Mouse (Mus musculus) hindbrain, embryonic 11.5 days (tissue): ENCODE results near the gene Tmem167b. TPM values are rescaled to one million over a fixed set of nuclear protein-coding genes. Genes with fewer than 3 reads are reported as not detected.

Source experiments
- ATAC-seq: fragments of 200-750 bp; cut with Nextera tagmentation; 2 replicates; pipeline ENCODE4 v1.8.0; 2017; ENCODE audit warnings: mild to moderate bottlenecking, moderate TSS enrichment, moderate library complexity; ENCODE audit not compliant: low FRiP score
- DNase-seq: peaks from one replicate; pipeline ENCODE4 v3.0.0-alpha.2; 2015; ENCODE audit warnings: low spot score
- H3K27ac ChIP-seq: fragments of 300-500 bp; sonication (generic); 2 replicates; pipeline ENCODE4 v1.5.1; 2014; ENCODE audit warnings: mild to moderate bottlenecking, low read depth, low read length
- H3K27me3 ChIP-seq: fragments of 300-500 bp; sonication (generic); 2 replicates; pipeline ENCODE4 v1.6.1; 2014; ENCODE audit warnings: mild to moderate bottlenecking, low read length, moderate library complexity, mixed read lengths; ENCODE audit not compliant: control insufficient read depth, insufficient read depth
- H3K36me3 ChIP-seq: fragments of 300-500 bp; sonication (generic); 2 replicates; pipeline ENCODE4 v1.6.1; 2014; ENCODE audit warnings: mild to moderate bottlenecking, low read length, moderate library complexity, mixed read lengths; ENCODE audit not compliant: control insufficient read depth, insufficient read depth
- H3K4me1 ChIP-seq: fragments of 300-500 bp; sonication (generic); replicated peaks from 2 replicates; pipeline ENCODE4 v1.6.1; 2014; ENCODE audit warnings: low read length, mixed read lengths; ENCODE audit not compliant: control insufficient read depth, insufficient read depth
- H3K4me2 ChIP-seq: fragments of 300-500 bp; sonication (generic); replicated peaks from 2 replicates; pipeline ENCODE4 v1.6.1; 2014; ENCODE audit warnings: mild to moderate bottlenecking, low read depth, low read length
- H3K4me3 ChIP-seq: fragments of 300-500 bp; sonication (generic); 2 replicates; pipeline ENCODE4 v1.5.1; 2014; ENCODE audit warnings: low read depth, low read length
- H3K9ac ChIP-seq: fragments of 300-500 bp; sonication (generic); 2 replicates; pipeline ENCODE4 v1.6.1; 2014; ENCODE audit warnings: low read depth, low read length
- H3K9me3 ChIP-seq: fragments of 300-500 bp; sonication (generic); 2 replicates; pipeline ENCODE4 v1.6.1; 2016; ENCODE audit warnings: low read length; ENCODE audit not compliant: control insufficient read depth
- WGBS: fragments of 180-500 bp; shearing (Covaris S2); extraction: QIAGEN DNeasy Blood & Tissue Kit; methylation state at CpG from one replicate; pipeline ENCODE4 v1.1.7; 2014; 5-methylcytosine and 5-hydroxymethylcytosine counted together
- polyA plus RNA-seq: library from polyadenylated mRNA; unstranded; fragments of >200 nt; fragmentation: Nextera tagmentation; extraction: Ambion mirVana; gene quantifications from 2 replicates; pipeline ENCODE4 v1.2.1, GENCODE M21; 2014

Tmem167b gene
- polyA plus RNA-seq, 1 experiment from 2014 or later: 54.0 TPM

DNA sequence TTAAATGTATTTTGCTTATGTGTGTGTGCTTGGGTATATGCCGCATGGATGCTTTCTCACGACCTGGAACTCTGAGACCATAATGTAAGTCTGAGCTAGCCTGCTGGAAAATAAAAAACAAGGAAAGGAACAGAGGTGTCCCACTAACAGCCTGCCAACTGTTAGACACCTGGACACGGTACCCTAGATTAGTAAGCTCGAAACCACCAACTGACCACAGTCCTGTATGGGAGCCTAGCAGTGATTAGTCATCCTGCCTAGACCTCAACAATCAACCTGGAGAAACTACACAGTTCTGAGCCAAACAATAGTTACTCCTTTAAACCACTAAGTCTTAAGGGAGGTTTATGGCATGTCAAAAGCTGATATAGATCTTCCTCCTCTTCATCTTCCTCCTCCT is 38.9 kb downstream of the Tmem167b start:
- Histone ChIP-seq H3K4me1 (no peaks in the 10 kb centered on the region), H3K27ac (no peak overlapping the region), H3K27me3 (no peaks in the 10 kb centered on the region), H3K4me2 (no peak overlapping the region), H3K36me3 (no peaks in the 10 kb centered on the region), H3K9me3 (no peaks in the 10 kb centered on the region), H3K9ac (no peak overlapping the region), H3K4me3 (no peak overlapping the region)
- DNase-seq: no peak
- WGBS: 94% methylated on average over 4 of the region's 4 CpGs
- ATAC-seq: no peak

GRCm38 (mm10) chr3:108518276-108518675 is 44.0 kb downstream of the Tmem167b start:
- H3K27ac ChIP-seq: no peak overlapping the region
- H3K27me3 ChIP-seq: no peaks in the 10 kb centered on the region
- H3K9ac ChIP-seq: no peak overlapping the region
- WGBS: 63% methylated on average over 4 of the region's 4 CpGs
- no peaks in the 10 kb centered on the region for H3K4me1 ChIP-seq
- no peaks in the 10 kb centered on the region for H3K9me3 ChIP-seq
- H3K4me3 ChIP-seq: no peak overlapping the region
- ATAC-seq (no peak), DNase-seq (no peak)
- H3K36me3 ChIP-seq: no peaks in the 10 kb centered on the region
- no peak overlapping the region for H3K4me2 ChIP-seq

DNA sequence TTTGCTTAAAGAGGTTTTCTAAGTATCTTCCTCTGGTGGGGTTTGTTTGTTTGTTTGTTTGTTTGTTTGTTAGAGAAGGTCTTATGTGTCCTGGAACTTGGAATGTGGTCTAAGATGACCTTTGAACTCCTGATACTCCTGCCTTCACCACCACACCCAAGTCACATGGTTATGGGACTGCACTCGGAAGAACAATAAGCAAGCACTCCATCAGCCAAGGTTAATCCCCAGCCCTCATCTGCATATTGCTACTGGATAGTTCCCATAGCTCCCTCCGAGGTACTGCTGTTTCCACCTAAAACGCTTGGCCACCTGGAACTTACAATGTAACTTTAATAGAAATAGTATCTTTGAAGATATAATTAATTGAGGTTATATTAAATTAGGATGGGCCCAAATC is 48.8 kb downstream of the Tmem167b start:
- DNase-seq (no peak), ATAC-seq (no peak)
- Histone ChIP-seq H3K36me3 (no peaks in the 10 kb centered on the region), H3K27me3 (no peaks in the 10 kb centered on the region), H3K4me3 (no peak overlapping the region), H3K9ac (no peak overlapping the region), H3K9me3 (no peaks in the 10 kb centered on the region), H3K4me2 (no peak overlapping the region), H3K4me1 (no peaks in the 10 kb centered on the region), H3K27ac (no peak overlapping the region)
- WGBS: 77% methylated on average over 3 of the region's 3 CpGs

- Histone ChIP-seq H3K9ac (no peak overlapping the region), H3K27ac (peak overlapping the region; percentile 30; the same call in 1 of the 2 replicates), H3K9me3 (no peaks in the 10 kb centered on the region), H3K27me3 (no peaks in the 10 kb centered on the region), H3K4me3 (no peak overlapping the region), H3K36me3 (no peaks in the 10 kb centered on the region), H3K4me2 (no peak overlapping the region), H3K4me1 (no peaks in the 10 kb centered on the region)
- DNase-seq (peak; percentile 23), ATAC-seq (peak; percentile 56)
- WGBS: 22% methylated on average over 9 of the region's 9 CpGs
These were observed 51.4 kb downstream of the Tmem167b start for GRCm38 (mm10) chr3:108510716-108511483.

DNA sequence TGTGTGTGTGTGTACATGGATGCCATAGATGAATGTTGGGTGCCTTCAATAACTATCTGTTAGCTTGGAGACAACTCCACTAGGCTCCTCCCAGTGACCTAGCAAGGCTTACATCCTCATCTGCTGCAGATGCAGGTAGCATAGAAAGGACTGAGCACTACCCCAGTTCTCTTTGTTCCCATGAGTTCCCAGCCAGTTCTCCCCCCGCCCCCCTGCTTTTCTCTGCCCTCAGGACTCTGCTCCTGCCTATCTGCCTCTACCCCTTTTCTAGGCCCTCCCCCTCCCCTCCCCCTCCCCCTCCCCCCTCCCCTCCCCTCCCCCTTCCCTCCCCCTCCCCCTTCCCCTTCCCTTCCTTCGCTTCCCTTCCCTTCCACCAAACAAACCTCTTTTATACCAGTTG is 52.1 kb downstream of the Tmem167b start:
- WGBS: 33% methylated on average over 1 of the region's 2 CpGs
- Histone ChIP-seq H3K9ac (no peak overlapping the region), H3K27me3 (no peaks in the 10 kb centered on the region), H3K9me3 (no peaks in the 10 kb centered on the region), H3K27ac (no peak overlapping the region), H3K36me3 (no peaks in the 10 kb centered on the region), H3K4me2 (no peak overlapping the region), H3K4me1 (no peaks in the 10 kb centered on the region), H3K4me3 (no peak overlapping the region)
- DNase-seq (no peak), ATAC-seq (peak; percentile 45; the same call in 1 of the 2 replicates)

DNA sequence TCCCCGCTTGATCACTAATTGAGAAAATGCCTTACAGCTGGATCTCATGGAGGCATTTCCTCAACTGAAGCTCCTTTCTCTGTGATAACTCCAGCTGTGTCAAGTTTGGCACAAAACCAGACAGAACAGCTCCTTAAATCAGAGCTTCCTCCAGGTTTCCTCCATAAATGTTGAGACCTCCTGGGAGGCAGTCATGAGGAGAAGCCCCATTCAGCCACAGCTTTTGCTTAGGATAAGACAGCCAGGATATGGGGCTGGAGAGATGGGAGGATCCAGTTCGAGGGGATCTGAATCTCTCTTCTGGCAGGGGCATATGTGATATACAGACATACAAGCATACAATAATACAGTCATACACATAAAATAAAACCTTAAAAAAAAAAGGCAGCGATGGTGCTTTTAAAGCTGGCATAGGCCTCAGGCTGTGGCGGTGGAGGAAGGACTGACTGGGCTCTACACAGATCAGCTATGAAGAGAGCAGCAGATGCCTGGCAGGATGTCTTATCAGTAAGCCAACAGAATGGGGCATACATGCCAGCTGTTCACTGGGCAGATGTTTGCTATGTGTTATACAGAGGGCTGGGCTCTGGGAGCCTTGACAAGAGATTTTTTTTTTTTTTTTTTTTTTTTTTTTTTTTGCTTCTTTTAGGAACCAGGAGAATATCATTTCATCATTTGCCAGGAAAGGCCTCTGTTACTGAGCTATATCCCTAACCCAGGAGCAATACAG is 53.4 kb downstream of the Tmem167b start:
- Histone ChIP-seq H3K4me2 (no peak overlapping the region), H3K4me3 (no peak overlapping the region), H3K4me1 (no peaks in the 10 kb centered on the region), H3K27me3 (no peaks in the 10 kb centered on the region), H3K36me3 (no peaks in the 10 kb centered on the region), H3K27ac (no peak overlapping the region), H3K9me3 (no peaks in the 10 kb centered on the region), H3K9ac (no peak overlapping the region)
- DNase-seq: no peak
- WGBS: 77% methylated on average over 4 of the region's 4 CpGs
- ATAC-seq: no peak

Other genes starting within 250 kb of the Tmem167b start
- gene Mybphl, start 197.6 kb downstream of the Tmem167b start, polyA plus RNA-seq: not detected in 2 replicates
- gene Psrc1, start 178.6 kb downstream of the Tmem167b start, polyA plus RNA-seq: 48.7 and 53.5 TPM in 2 replicates
- gene Celsr2, start 146.9 kb downstream of the Tmem167b start, polyA plus RNA-seq: 76.7 and 101 TPM in 2 replicates
- 181 and 206 TPM in 2 replicates for gene Sars, start 117.3 kb downstream of the Tmem167b start, polyA plus RNA-seq
- gene 1700013F07Rik, start 28.3 kb downstream of the Tmem167b start, polyA plus RNA-seq: 0.68 and 1.6 TPM in 2 replicates
- gene 5330417C22Rik, start 25.9 kb downstream of the Tmem167b start, polyA plus RNA-seq: 3.0 and 3.5 TPM in 2 replicates
- 84.8 and 88.2 TPM in 2 replicates for gene Taf13, start 9.2 kb upstream of the Tmem167b start, polyA plus RNA-seq
- gene Wdr47, start 28.8 kb upstream of the Tmem167b start, polyA plus RNA-seq: 50.4 and 55.2 TPM in 2 replicates
- 64.5 and 66.7 TPM in 2 replicates for gene Clcc1, start 91.4 kb upstream of the Tmem167b start, polyA plus RNA-seq
- 95.3 and 104 TPM in 2 replicates for gene Gpsm2, start 159.8 kb upstream of the Tmem167b start, polyA plus RNA-seq
- gene Aknad1, start 177.2 kb upstream of the Tmem167b start, polyA plus RNA-seq: 0.11 TPM in 1 of 2 replicates, not detected in the other